Mouse (Mus musculus): ENCODE results near the gene Adora1.

Adora1 gene

GRCm38 (mm10) chr1:134150076-134150475 is 85.2 kb downstream of the Adora1 start:
- no peak for DNase-seq
